24 mouse cellular contexts compared by ENCODE assay signal in the genomic region with DNA sequence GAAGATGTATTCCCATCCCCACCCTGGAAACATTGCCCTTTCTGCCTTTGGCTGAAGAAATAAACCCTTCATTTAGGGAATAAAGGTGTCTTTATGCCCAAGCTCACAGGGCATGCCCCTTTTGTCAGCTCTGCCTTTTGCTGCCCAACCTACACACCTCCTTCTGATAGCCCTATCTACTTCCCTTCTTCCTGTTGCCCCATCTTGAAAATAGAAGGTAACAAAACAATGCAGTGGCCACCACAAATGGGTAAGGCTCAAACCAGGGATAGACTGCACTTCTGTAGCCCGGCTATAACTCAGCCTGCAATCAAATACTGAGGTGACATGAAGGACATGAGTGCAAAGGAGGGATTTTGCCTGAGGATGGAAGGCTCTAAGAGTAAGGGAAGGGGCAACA. TPM values are rescaled to one million over a fixed set of nuclear protein-coding genes. Genes with fewer than 3 reads are reported as not detected.
"Had no signal": no experiment of that assay in that cellular context is flagged by ENCODE, and none has a peak within 500 bp of the region (broad histone marks: within the 10 kb centered on the region; RNA-seq: fewer than 3 reads in every experiment).

No protein-coding gene starts in this region.

- DNase-seq: retina, postnatal 1 day; right cerebral cortex, adult 18-20 months; right cerebral cortex, postnatal 14 days; right cerebral cortex, postnatal 25 days; right cerebral cortex, postnatal 4 days; spleen, adult 18-20 months; thymus, adult 18-20 months; thymus, adult 2 months; thymus, postnatal 14 days; thymus, postnatal 25 days; thymus, postnatal 36 days; thymus, postnatal 4 days had no signal

- H3K4me3 ChIP-seq: neural tube, embryonic 13.5 days; neural tube, embryonic 15.5 days; stomach, embryonic 15.5 days had no signal

- H3K9me3 ChIP-seq: neural tube, embryonic 13.5 days; neural tube, embryonic 15.5 days; stomach, embryonic 15.5 days had no signal

- H3K36me3 ChIP-seq: neural tube, embryonic 13.5 days; neural tube, embryonic 15.5 days; stomach, embryonic 15.5 days had no signal

- H3K4me1 ChIP-seq: neural tube, embryonic 13.5 days; neural tube, embryonic 15.5 days; stomach, embryonic 15.5 days had no signal

- H3K9ac ChIP-seq: neural tube, embryonic 13.5 days; neural tube, embryonic 15.5 days; stomach, embryonic 15.5 days had no signal

- H3K27ac ChIP-seq: neural tube, embryonic 13.5 days; neural tube, embryonic 15.5 days; stomach, embryonic 15.5 days; stomach, postnatal 0 days had no signal

- H3K27me3 ChIP-seq: neural tube, embryonic 13.5 days; neural tube, embryonic 15.5 days; stomach, embryonic 15.5 days had no signal

RNA-seq across cellular contexts. Expression of a gene that starts 40.2 kb away (rescaled TPM):
- total RNA-seq: neutrophil, adult 5-6 weeks had no signal
- polyA plus RNA-seq: neural tube, embryonic 13.5 days; neural tube, embryonic 14.5 days; neural tube, embryonic 15.5 days; small intestine, adult 2 months; spleen, adult 2 months; stomach, embryonic 14.5 days; stomach, embryonic 15.5 days; stomach, embryonic 16.5 days; stomach, postnatal 0 days; thymus, adult 2 months; thymus, postnatal 0 days; urinary bladder, adult 2 months had no signal

RNA-seq across cellular contexts. Expression of a gene that starts 52.7 kb away (rescaled TPM):
- total RNA-seq: neutrophil, adult 5-6 weeks had no signal
